Mouse (Mus musculus): Measurements from ENCODE around the gene Brsk1. TPM values are rescaled to one million over a fixed set of nuclear protein-coding genes. Genes with fewer than 3 reads are reported as not detected.

The Brsk1 gene
- polyA plus RNA-seq, 1 experiment from 2014 or later: 1.7 TPM

DNA sequence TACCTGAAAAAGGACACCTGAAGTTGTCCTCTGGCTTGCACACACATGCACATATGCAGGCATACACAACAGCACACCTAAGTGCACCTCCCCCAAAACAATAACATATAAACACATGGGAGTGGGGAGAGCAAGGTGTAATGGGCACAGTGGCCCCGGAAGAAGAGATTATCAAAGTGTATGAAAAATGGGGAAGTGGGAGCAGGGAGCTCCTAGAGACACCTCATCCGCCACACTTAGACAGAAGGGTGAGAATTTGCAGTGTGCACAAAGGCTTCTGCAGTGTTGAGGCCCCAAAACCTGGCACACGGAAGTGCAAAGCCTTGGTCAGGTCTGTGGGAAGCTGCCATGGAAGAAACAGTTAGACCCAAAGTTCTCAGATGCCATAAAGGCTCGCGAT lies 40.7 kb downstream of the Brsk1 start:
- H3K27me3 ChIP-seq (ENCODE audit: control insufficient read depth, insufficient read depth, low read length): no peaks in the 10 kb centered on the region
- no peak overlapping the region for H3K27ac ChIP-seq (ENCODE audit: low read depth, low read length)
- no peaks in the 10 kb centered on the region for H3K36me3 ChIP-seq (ENCODE audit: control insufficient read depth, insufficient read depth, low read length)
- H3K4me1 ChIP-seq (ENCODE audit: control insufficient read depth, insufficient read depth, low read length): no peaks in the 10 kb centered on the region
- H3K4me3 ChIP-seq (ENCODE audit: low read depth, low read length): no peak overlapping the region
- H3K4me2 ChIP-seq: no peak overlapping the region
- no peak for ATAC-seq (replicated peaks; ENCODE audit: insufficient number of reproducible peaks, low FRiP score, low TSS enrichment)
- no peak overlapping the region for H3K9ac ChIP-seq (ENCODE audit: low read depth, low read length)
- WGBS (ENCODE audit: insufficient replicate concordance): 78% methylated on average over 5 of the region's 5 CpGs
- no peaks in the 10 kb centered on the region for H3K9me3 ChIP-seq (replicated peaks; ENCODE audit: control insufficient read depth, low read length)

GRCm38 (mm10) chr7:4732968-4733392 lies 42.6 kb downstream of the Brsk1 start:
- ATAC-seq (replicated peaks; ENCODE audit: insufficient number of reproducible peaks, low FRiP score, low TSS enrichment): no peak
- Histone ChIP-seq H3K27ac (ENCODE audit: low read depth, low read length) (no peak overlapping the region), H3K9ac (ENCODE audit: low read depth, low read length) (no peak overlapping the region), H3K4me2 (no peak overlapping the region), H3K27me3 (ENCODE audit: control insufficient read depth, insufficient read depth, low read length) (no peaks in the 10 kb centered on the region), H3K4me3 (ENCODE audit: low read depth, low read length) (no peak overlapping the region), H3K4me1 (ENCODE audit: control insufficient read depth, insufficient read depth, low read length) (no peaks in the 10 kb centered on the region), H3K36me3 (ENCODE audit: control insufficient read depth, insufficient read depth, low read length) (no peaks in the 10 kb centered on the region), H3K9me3 (replicated peaks; ENCODE audit: control insufficient read depth, low read length) (no peaks in the 10 kb centered on the region)
- WGBS (ENCODE audit: insufficient replicate concordance): 51% methylated on average over 6 of the region's 6 CpGs

DNA sequence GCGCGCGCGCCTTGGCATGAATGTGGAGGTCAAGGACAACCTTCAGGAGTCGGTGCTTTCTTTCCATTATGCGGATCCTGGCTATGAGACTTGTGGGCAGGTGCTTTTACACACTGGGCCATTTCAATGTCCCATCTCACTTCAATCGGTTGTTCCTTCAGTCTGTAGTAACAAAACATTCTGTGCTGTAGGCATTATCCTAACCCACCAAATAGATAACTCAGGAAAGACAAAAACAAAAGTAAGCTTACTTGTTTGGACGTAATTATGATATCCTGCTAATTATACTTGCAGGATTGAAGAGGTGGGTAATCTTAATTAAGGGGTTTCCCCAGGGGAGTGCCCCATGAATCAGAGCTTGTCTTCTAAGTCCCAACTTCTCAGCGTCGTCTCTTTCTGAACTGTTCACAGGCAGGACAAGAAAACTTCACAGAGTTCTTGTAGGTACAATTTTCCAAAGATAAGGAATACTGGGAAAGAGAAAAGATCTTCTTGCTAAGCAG lies 48.7 kb downstream of the Brsk1 start:
- Histone ChIP-seq H3K9me3 (replicated peaks; ENCODE audit: control insufficient read depth, low read length) (no peaks in the 10 kb centered on the region), H3K4me1 (ENCODE audit: control insufficient read depth, insufficient read depth, low read length) (peaks cover 20% of the 10 kb centered on the region), H3K27me3 (ENCODE audit: control insufficient read depth, insufficient read depth, low read length) (no peaks in the 10 kb centered on the region), H3K27ac (ENCODE audit: low read depth, low read length) (peak overlapping the region; percentile 52), H3K4me2 (peak overlapping the region; percentile 78), H3K4me3 (ENCODE audit: low read depth, low read length) (peak overlapping the region; percentile 41), H3K36me3 (ENCODE audit: control insufficient read depth, insufficient read depth, low read length) (0 out of 2 replicates have a peak, but pooled peaks cover 3% of the 10 kb centered on the region), H3K9ac (ENCODE audit: low read depth, low read length) (peak overlapping the region; percentile 50; the same call in 1 of the 2 replicates)
- ATAC-seq (replicated peaks; ENCODE audit: insufficient number of reproducible peaks, low FRiP score, low TSS enrichment): no peak
- 44% methylated on average over 10 of the region's 10 CpGs for WGBS (ENCODE audit: insufficient replicate concordance)

DNA sequence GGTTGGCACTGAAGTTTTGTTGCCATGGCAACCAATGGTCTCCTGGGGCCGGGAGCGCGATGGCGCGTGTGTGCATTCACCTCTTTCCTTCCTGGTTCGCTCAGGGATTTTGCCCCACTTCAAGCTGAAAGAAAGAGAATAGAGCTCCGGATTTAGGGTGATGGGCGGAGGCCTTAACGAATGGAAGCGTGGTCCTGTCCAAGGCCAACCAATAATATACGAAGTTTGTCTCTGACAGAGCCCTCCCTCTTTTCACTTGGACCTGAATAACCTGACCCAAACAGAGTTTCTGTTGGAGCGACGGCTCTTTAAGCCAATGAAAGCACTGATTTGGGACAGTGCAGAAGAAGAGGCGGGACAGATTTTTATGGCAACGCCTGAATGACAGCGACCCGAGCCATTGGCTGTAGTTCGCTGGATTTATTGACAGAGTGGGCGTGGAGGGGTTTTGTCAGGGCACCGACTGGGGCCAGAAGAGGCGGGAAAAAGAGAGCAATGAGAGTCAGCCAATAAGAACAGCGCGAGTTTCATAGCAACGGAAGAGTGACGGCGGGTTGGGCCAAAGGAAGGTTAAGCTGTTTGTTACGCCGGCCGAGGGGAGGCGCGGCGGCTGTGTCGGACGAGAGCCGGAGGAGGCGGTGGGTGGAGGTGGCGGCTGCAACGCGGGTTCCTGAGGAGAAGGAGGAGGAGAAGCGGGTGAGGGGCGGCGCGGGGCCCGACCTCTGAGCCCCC lies 49.3 kb downstream of the Brsk1 start, which contains the start of gene Kmt5c:
TSS of gene Kmt5c (plus strand) at position 572 of the 732 bp plus-strand sequence.
- Histone ChIP-seq H3K4me1 (ENCODE audit: control insufficient read depth, insufficient read depth, low read length) (peaks cover 20% of the 10 kb centered on the region), H3K9ac (ENCODE audit: low read depth, low read length) (peak within 1 kb of the TSS; percentile 91), H3K27me3 (ENCODE audit: control insufficient read depth, insufficient read depth, low read length) (no peaks in the 10 kb centered on the region), H3K4me2 (peak within 1 kb of the TSS; percentile 78), H3K27ac (ENCODE audit: low read depth, low read length) (peak within 1 kb of the TSS; percentile 93), H3K9me3 (replicated peaks; ENCODE audit: control insufficient read depth, low read length) (no peaks in the 10 kb centered on the region), H3K36me3 (ENCODE audit: control insufficient read depth, insufficient read depth, low read length) (0 out of 2 replicates have a peak, but pooled peaks cover 3% of the 10 kb centered on the region), H3K4me3 (ENCODE audit: low read depth, low read length) (peak within 1 kb of the TSS; percentile 86)
- peak; percentile 94 for ATAC-seq (replicated peaks; ENCODE audit: insufficient number of reproducible peaks, low FRiP score, low TSS enrichment)
- WGBS (ENCODE audit: insufficient replicate concordance): under 1% methylated on average over 38 of the region's 44 CpGs

- Histone ChIP-seq H3K36me3 (ENCODE audit: control insufficient read depth, insufficient read depth, low read length) (peaks cover 3% of the 10 kb centered on the region; the same call in 1 of the 2 replicates), H3K27me3 (ENCODE audit: control insufficient read depth, insufficient read depth, low read length) (no peaks in the 10 kb centered on the region), H3K4me2 (peak overlapping the region; percentile 78), H3K4me3 (ENCODE audit: low read depth, low read length) (peak overlapping the region; percentile 86), H3K9ac (ENCODE audit: low read depth, low read length) (peak overlapping the region; percentile 91), H3K9me3 (replicated peaks; ENCODE audit: control insufficient read depth, low read length) (no peaks in the 10 kb centered on the region), H3K4me1 (ENCODE audit: control insufficient read depth, insufficient read depth, low read length) (peaks cover 20% of the 10 kb centered on the region), H3K27ac (ENCODE audit: low read depth, low read length) (peak overlapping the region; percentile 93)
- WGBS (ENCODE audit: insufficient replicate concordance): 0% methylated on average over 7 of the region's 14 CpGs
- peak; percentile 7; the same call in 1 of the 2 replicates for ATAC-seq (replicated peaks; ENCODE audit: insufficient number of reproducible peaks, low FRiP score, low TSS enrichment)
These were observed 49.9 kb downstream of the Brsk1 start for GRCm38 (mm10) chr7:4740309-4740727.

DNA sequence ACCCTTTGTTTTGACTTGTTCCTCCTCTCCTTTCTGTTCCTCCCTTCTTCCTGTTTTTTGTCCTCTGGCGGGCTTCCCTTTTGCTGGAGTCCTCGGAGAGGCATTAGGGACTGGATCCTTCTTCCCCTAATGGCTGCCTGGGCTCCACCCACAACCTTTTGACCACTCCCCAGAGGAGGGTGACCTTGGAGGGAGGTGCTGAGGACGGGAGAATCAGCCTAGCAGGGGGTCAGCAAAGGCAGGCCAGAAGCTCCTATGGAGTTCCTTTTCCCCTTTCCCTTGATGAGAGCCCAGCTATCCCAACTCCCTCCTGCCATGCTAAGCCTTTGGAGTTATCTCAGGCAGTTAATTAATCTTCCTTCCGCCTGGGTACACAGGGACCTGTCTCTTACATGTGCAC lies 50.7 kb downstream of the Brsk1 start:
- ATAC-seq (replicated peaks; ENCODE audit: insufficient number of reproducible peaks, low FRiP score, low TSS enrichment): no peak
- WGBS (ENCODE audit: insufficient replicate concordance): 4% methylated on average over 4 of the region's 4 CpGs
- H3K27me3 ChIP-seq (ENCODE audit: control insufficient read depth, insufficient read depth, low read length): no peaks in the 10 kb centered on the region

DNA sequence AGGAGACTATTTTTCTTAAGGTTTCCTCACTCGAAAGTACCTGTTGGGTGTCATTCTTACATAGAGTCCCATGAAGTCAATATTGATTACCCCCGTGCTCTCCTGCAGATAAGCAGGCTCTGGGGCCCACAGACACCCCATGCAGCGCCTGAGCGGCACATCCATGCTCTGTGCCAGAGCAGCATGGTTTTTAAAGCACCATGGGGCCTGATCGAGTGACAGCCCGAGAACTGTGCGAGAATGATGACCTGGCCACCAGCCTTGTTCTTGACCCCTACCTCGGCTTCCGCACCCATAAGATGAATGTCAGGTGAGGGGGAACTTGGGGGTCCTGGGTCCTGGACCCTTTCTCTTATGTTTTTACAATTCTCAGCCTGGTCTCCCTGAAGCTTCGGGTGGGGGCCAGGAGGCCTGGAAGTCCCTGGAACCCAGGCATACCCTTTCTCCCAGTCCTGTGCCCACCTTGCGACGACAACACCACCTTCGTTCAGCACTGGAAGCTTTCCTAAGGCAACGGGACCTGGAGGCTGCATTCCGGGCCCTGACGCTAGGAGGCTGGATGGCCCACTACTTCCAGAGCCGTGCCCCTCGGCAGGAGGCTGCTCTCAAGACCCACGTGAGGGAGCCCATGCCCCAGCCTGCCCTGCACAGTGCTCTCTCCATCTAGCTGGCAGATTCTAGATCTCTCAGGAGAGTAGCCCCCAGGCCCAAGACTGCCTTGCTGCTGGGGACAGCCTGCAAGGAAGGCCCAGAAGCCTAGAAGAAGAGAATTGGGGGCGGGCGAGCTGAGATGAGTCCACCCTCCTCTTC lies 51.5 kb downstream of the Brsk1 start:
- H3K4me2 ChIP-seq: peak overlapping the region; percentile 78
- no peak for ATAC-seq (replicated peaks; ENCODE audit: insufficient number of reproducible peaks, low FRiP score, low TSS enrichment)
- H3K36me3 ChIP-seq (ENCODE audit: control insufficient read depth, insufficient read depth, low read length): peaks cover 13% of the 10 kb centered on the region
- peak overlapping the region; percentile 93; the same call in 1 of the 2 replicates for H3K27ac ChIP-seq (ENCODE audit: low read depth, low read length)
- WGBS (ENCODE audit: insufficient replicate concordance): 79% methylated on average over 21 of the region's 21 CpGs
- H3K9ac ChIP-seq (ENCODE audit: low read depth, low read length): peak overlapping the region; percentile 91
- peaks cover 20% of the 10 kb centered on the region for H3K4me1 ChIP-seq (ENCODE audit: control insufficient read depth, insufficient read depth, low read length)
- H3K27me3 ChIP-seq (ENCODE audit: control insufficient read depth, insufficient read depth, low read length): no peaks in the 10 kb centered on the region
- H3K4me3 ChIP-seq (ENCODE audit: low read depth, low read length): peak overlapping the region; percentile 86
- no peaks in the 10 kb centered on the region for H3K9me3 ChIP-seq (replicated peaks; ENCODE audit: control insufficient read depth, low read length)

More for the DNA sequence above, 50.7 kb downstream of the Brsk1 start:
- Histone ChIP-seq H3K4me2 (peak overlapping the region; percentile 78), H3K27ac (ENCODE audit: low read depth, low read length) (peak overlapping the region; percentile 93), H3K4me3 (ENCODE audit: low read depth, low read length) (peak overlapping the region; percentile 86), H3K9me3 (replicated peaks; ENCODE audit: control insufficient read depth, low read length) (no peaks in the 10 kb centered on the region), H3K4me1 (ENCODE audit: control insufficient read depth, insufficient read depth, low read length) (peaks cover 20% of the 10 kb centered on the region), H3K36me3 (ENCODE audit: control insufficient read depth, insufficient read depth, low read length) (peaks cover 9% of the 10 kb centered on the region), H3K9ac (ENCODE audit: low read depth, low read length) (peak overlapping the region; percentile 91)

- H3K27me3 ChIP-seq (ENCODE audit: control insufficient read depth, insufficient read depth, low read length): no peaks in the 10 kb centered on the region
- H3K36me3 ChIP-seq (ENCODE audit: control insufficient read depth, insufficient read depth, low read length): peaks cover 13% of the 10 kb centered on the region
- peaks cover 20% of the 10 kb centered on the region for H3K4me1 ChIP-seq (ENCODE audit: control insufficient read depth, insufficient read depth, low read length)
- H3K4me2 ChIP-seq: peak overlapping the region; percentile 78; the same call in 1 of the 2 replicates
- no peak overlapping the region; the same call in 1 of the 2 replicates for H3K4me3 ChIP-seq (ENCODE audit: low read depth, low read length)
- WGBS (ENCODE audit: insufficient replicate concordance): 84% methylated on average over 6 of the region's 6 CpGs
- H3K27ac ChIP-seq (ENCODE audit: low read depth, low read length): no peak overlapping the region
- no peak for ATAC-seq (replicated peaks; ENCODE audit: insufficient number of reproducible peaks, low FRiP score, low TSS enrichment)
- peak overlapping the region; percentile 34; the same call in 1 of the 2 replicates for H3K9ac ChIP-seq (ENCODE audit: low read depth, low read length)
- H3K9me3 ChIP-seq (replicated peaks; ENCODE audit: control insufficient read depth, low read length): no peaks in the 10 kb centered on the region
These were observed 52.0 kb downstream of the Brsk1 start for GRCm38 (mm10) chr7:4742482-4742819.

Data from heart, embryonic 11.5 days (tissue).